Mouse (Mus musculus) ES-CJ7 (cell line): ENCODE measurements around the gene Rps3a1.
A peak's percentile ranks its signal among the peaks of the same experiment; 100 is the strongest.
"Not testable (repeated sequence)": the region's sequence is repeated elsewhere in the genome, so short reads cannot be mapped to it uniquely, and the experiment has no call there.

Experiments
- DNase-seq: peaks from one replicate; pipeline ENCODE4 v3.0.0; 2011; ENCODE audit warnings: low read depth, low spot score

Rps3a1 gene

GRCm38 (mm10) chr3:86116951-86117350 is 25.6 kb downstream of the Rps3a1 start:
- DNase-seq: peak; percentile 41

DNA sequence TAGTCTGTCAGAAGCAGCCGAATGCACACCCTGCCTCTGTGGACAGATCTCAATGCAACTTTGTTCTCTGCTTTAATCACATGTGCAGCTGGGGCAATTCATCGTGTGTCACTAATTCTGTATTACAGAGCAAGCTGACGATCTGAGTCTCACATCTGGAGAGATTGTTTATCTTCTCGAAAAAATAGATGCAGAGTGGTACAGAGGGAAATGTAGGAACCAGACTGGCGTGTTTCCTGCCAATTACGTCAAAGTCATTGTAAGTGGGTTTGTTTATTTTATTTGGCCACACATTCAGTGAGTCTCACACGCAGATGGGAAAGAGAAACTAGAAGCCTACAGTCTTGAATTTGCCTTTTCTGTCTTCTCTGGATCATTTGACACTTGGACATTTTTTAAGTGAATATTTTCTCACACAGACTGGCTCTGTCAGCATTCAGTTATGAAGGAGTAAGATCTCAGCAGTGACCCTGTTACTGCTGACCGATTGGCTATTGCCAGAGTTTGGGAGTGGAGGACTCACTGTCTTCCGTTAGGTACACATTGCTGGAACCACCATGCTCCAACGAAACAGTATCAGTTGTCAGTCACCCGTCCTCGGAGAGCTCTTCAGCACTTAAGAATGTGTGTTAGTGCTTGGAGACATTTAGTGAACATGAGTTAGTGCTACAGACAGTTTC is 27.7 kb downstream of the Rps3a1 start:
- no peak for DNase-seq

- DNase-seq: no peak
Measured at GRCm38 (mm10) chr3:86112766-86113165, 29.7 kb downstream of the Rps3a1 start.

DNA sequence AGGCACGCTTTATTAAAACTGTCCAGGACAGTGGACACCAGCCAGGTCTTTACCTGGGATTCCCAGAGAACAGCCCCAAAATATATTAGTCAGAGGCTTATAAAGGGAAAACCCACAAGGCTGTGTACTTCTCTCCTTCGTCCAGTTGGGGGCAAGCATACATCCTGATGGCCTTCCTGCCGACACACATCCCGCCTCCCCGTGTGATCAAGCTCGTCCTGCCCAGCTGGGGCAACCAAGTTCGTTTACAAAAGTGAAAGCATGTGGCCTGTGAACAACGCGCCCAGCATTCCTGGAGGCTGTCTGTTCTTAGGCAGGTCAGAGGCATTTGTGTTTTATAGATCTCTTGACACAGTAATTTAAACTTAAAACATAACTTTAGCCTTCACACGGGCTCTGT is 32.4 kb downstream of the Rps3a1 start:
- peak; percentile 67 for DNase-seq

DNA sequence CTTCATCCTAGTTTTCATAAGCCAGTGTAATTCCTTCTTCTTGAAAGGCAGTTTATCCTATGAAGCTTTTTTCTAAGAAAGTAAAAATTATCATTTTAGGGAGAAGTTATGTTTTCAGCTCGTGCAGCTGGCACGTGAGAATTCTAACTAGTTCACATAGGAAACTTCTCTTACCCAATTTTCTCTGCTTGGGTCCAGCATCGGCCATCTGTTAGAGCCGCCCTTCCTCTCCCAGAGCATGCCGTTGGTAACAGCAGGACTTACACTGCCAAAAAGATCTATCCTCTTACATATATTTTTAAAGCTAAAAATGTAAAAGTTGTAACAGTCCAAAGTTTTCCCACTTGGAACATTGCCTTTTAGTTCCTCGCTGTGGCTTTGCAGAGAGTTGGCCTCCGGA is 33.4 kb downstream of the Rps3a1 start:
- no peak for DNase-seq

DNA sequence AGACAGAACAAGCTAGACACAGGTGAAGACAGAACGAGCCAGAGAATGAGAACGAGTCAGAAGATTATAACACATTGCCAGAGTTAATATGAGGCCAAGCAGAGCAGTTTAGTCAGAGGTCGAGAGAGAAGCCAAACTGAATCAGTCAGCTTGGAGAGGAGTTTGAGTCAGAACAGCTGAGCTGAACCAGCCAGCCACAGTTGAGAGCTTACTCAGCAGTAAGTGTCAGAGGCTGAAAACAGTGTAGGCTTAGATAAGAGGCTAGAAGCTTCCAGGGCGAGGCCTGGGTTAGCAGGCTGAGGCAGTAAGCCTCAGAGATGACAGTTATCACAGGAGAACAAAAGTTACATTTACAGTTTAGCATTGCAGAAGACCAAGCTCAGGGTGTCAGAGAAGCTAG is 33.9 kb downstream of the Rps3a1 start:
- DNase-seq: no peak

- DNase-seq: no peak
Measured at GRCm38 (mm10) chr3:86107637-86108539, 34.6 kb downstream of the Rps3a1 start.

- no peak for DNase-seq
Measured at GRCm38 (mm10) chr3:86106086-86106632, 36.3 kb downstream of the Rps3a1 start.

GRCm38 (mm10) chr3:86104909-86105308 is 37.6 kb downstream of the Rps3a1 start:
- no peak for DNase-seq

GRCm38 (mm10) chr3:86104433-86104832 is 38.1 kb downstream of the Rps3a1 start:
- DNase-seq: not testable (repeated sequence)

GRCm38 (mm10) chr3:86103449-86104291 is 38.8 kb downstream of the Rps3a1 start:
- DNase-seq: no peak

DNA sequence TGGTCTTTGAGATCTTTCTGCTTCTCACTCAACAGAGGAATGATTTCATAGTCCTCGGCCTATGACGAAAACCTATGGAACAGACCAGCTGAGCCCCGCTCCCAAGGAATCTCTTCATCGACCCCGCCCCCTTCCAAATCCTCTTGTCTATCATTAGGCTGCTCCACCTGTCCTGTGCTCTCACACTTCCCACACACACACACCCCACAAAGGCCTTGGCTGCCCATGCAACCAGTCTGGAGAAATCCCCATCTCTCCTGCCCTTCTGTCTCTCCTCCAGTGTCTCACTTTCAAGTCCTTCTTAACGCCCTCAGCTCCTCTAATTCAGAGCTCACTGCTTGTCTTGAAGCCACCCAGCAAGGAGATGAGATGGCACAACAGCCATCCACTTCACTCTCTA is 40.5 kb downstream of the Rps3a1 start:
- DNase-seq: no peak

DNA sequence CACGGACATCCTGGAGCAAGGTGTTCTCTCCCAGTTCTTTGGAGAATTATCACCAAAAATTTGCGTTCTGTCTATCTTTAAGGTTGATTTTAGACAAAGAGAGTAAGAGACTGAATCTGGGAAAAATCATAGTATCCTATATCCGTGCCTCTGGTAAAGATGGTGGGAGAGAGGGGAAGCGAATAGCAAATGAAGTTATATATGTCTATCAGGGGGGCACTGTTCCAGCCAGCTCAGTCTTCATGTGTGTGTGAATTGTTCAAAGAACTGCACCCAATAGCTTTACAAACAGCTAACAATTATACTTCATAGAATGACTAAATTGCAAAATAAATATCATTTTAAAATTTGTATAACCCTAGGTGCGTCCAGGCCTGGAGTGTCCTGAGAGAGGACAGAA is 48.6 kb downstream of the Rps3a1 start:
- DNase-seq: no peak

- no peak for DNase-seq
Measured at GRCm38 (mm10) chr3:86093213-86093845, 49.2 kb downstream of the Rps3a1 start.
